Mouse (Mus musculus) left cerebral cortex, postnatal 36 days (tissue): ENCODE data around the gene Hmgn1. TPM values are rescaled to one million over a fixed set of nuclear protein-coding genes. Genes with fewer than 3 reads are reported as not detected.
"Not testable (repeated sequence)": the region's sequence is repeated elsewhere in the genome, so short reads cannot be mapped to it uniquely, and the experiment has no call there.

Experiments
- DNase-seq, 2 experiments: peaks; one replicate each; pipeline ENCODE4 v3.0.0; 2021 to 2022; ENCODE audit warnings: low spot score in 2 of 2, mixed read lengths in 1 of 2
- intact Hi-C: fragments of 180-260 bp; cut with DNase I; formaldehyde crosslinking; loops from one replicate; pipeline ENCODE4 v1.15.1; 2025
- total RNA-seq, 2 experiments: library from RNA; stranded (reverse); gene quantifications; 2 replicates each; pipeline ENCODE4 v1.2.3; 2021

Hmgn1 gene
- total RNA-seq, 2 experiments from 2014 or later, result 56.2 to 58.2 TPM

GRCm38 (mm10) chr16:96144748-96145109, 17.2 kb upstream of the Hmgn1 start:
- intact Hi-C loops, result loop anchor here (2.0 kb wide), 2 partner anchors 18 to 62 kb away; partner anchors contain the start of genes Brwd1 and Hmgn1
- not testable (repeated sequence) for DNase-seq

DNA sequence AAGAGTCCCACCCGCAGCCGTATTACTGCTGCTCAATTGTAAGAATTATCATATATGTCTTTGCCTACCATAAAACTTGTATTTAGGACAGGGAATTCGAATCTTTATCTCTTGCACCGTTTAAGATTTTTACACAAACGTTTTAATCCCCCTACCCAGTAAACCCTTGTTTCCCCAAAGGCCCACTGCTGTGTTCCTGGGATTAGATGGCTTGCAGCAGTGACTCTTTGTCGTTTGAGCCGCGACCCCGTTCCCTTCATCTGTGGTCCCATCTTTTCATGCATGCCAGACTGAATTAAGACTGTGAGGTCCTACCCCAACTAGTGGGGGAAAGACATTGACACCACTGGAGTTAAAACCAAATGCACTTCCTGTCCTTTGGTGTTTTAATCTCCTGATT, 937 bp upstream of the Hmgn1 start:
- intact Hi-C loops, result no loop called here
- no peak for DNase-seq

GRCm38 (mm10) chr16:96127288-96127656, 257 bp downstream of the Hmgn1 start:
- no peak for DNase-seq
- intact Hi-C loops, result loop anchor here (1.0 to 2.0 kb wide), 2 partner anchors 18 to 45 kb away; partner anchors contain the start of genes Brwd1 and Wrb

DNA sequence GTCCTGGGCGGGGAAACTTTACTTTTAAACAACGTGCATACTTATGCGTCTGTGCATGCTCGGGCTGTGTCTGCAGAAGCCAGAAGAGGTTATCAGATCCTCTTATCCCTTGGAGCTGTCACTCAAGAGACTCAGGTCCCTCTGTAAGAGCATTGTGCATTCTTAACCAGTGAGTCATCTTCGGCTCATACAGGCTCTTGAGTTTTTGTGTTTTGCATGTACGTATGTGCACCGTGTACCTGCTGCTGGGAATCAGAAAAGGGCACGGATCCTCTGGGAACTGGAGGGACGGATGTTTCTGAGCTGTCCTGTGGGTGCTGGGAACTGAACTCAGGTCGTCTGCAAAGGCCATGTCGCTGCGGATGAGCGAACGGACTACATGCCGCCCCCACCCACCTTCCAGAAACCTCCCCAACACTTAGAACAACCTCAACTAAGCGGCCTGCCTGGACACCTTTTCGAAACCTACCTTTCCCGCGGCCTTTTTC, 801 bp downstream of the Hmgn1 start:
- intact Hi-C loops, result loop anchor here (1.0 to 2.0 kb wide), 2 partner anchors 18 to 44 kb away; partner anchors contain the start of genes Brwd1 and Wrb
- DNase-seq, result peak in 1 of 2 experiments; percentile 26

DNA sequence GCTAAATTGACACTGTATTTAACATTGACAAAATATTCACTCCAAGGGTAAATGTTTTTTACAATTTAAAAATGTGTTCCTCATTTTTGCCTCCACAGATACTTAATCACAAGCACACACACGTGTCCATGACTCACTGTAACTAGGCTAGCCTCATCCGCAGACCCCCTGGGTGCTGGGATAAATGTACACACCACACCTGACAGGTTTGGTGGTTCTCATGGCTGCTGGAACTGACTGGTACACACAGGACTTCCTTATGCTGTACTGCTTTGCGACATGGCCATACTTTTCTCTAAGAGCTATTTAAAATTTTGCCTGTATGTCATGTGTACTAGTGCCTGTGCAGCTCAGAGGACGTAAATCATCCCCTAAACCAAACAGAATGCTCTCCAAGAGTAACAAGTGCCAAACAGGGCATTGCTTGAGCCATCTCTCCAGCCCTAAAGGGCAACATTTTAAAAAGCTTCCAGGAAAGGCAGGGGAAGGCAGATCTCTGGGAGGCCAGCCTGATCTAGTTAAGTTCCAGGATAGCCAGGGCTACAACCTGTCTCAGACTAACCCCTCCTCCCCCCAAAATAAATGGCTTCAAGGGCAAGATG, 7.4 kb downstream of the Hmgn1 start:
- intact Hi-C loops, result no loop called here

DNA sequence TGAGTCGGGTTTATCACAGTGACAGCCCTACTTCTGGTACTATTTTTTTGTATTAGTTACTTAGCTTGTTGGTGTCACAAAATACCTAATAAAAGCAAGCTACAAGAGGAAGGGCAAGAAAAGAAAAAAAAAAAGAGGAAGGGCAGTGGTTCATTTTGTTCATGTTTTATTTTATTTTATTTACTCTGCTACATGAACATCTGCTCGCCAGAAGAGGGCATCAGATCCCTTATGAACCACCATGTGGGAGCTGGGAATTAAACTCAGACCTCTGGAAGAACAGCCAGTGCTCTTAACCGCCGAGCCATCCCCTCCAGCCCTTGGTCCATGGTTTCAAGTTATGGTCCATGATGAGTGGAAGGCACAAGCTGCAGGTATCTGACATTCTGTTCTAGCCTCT, 12.8 kb downstream of the Hmgn1 start:
- intact Hi-C loops, result no loop called here
- no peak for DNase-seq

More for the DNA sequence above, 7.4 kb downstream of the Hmgn1 start:
- DNase-seq, result no peak

DNA sequence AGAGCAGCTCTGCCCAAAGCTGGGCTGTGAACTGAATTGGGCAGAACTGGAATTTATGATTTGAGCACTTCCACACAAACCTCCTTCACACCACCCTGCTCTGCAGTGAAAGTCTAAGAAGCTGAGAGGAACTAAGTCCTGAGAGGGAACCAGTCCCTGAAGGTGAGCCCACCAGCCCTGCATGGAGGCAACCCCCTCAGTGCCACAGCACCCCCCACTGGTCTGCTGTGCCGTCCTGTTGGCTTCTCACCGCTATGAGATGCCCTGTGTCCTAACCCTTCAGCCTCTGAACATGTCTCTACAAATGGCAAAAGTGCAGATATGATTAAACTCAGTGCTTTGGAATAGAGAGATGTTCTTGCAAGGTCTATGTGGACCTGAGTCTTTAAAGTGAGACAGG, 14.8 kb downstream of the Hmgn1 start:
- intact Hi-C loops, result no loop called here
- no peak for DNase-seq

DNA sequence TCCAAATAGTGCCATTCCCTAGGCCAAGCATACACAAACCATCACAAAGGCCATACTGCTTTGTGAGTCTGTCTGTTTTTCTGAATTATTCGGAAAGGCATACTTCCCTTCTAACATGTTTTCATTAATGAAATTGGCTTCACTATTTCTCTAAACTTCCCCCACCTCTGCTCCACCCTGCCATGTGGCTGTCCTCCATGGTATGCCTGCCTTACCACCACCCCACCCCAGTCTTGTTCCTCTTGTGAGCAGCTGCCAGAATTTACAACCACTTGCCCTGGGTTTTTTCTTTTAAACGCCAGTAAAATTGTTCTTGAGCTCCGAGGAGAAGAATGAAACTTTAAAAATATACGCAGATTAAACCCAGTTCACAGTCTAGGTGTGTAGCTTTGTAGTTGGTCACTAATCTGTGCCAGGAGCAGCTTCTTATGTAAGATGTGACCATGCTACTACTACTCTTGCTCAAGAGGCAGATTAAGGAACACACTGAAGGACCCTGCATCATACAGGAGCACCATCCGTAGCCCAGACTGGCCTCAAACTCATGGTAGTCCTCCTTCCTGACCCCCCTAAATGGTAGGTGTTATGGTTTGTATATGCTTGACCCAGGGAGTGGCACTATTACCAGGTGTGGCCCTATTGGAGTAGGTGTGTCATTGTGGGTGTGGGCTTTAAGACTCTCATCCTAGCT, 16.7 kb downstream of the Hmgn1 start:
- DNase-seq, result no peak
- intact Hi-C loops, result no loop called here

DNA sequence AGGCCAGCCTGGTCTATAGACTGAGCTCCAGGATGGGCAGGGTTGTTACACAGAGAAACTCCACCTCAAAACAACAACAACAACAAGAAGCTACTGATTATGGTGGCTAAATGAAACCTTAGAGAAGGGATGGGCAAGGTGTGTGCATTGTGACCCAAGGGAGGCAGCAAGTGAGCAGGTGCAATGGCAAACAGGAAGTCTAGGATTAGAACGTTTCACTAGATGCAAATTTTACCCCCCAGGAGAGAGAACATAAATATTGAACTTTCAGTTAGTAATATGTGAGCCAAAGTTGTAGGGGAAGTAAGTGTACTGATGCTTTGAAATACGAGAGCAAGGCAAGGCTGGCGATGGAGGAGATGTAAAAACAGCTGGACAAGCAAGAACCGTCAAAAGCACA, 17.9 kb downstream of the Hmgn1 start:
- intact Hi-C loops, result no loop called here
- no peak for DNase-seq

DNA sequence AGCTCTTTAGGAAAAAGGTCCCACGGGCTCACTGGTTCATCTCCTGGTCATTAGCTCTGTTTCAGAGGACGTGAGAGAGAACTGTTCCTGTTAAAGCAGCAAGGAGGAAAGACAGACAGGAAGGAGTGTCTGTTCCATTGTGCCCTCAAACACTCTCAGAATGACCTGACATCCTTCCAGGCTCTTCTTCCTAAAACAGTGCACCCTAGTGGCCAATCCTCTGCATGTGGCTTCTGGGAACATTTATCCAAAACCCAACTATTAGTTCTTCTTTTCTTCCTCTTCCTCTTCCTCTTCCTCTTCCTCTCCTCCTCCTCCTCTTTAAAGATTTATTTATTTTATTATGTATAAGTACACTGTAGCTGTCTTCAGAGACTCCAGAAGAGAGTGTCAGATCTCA, 24.5 kb downstream of the Hmgn1 start:
- intact Hi-C loops, result no loop called here
- DNase-seq, result no peak

DNA sequence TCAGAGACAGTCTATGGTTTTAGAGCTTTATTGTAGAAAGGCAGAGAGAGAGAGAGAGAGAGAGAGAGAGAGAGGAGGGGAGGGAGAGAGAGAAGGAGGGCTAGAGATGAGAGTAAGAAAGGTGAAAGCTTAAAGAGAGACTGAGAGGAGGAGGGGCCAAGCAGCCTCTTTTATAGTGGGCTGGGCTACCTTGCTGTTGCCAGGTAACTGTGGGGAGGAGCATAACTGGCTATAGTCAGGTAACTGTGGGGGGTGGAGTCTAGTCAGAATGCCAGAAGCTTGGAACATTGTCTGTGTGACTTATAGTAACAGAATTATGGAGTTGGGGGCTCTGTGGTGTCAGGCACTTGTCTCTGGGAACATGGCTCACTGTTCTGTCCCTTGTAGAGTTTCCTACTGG, 29.7 kb downstream of the Hmgn1 start:
- intact Hi-C loops, DNase-seq: not testable (repeated sequence)

GRCm38 (mm10) chr16:96095966-96096365, 31.6 kb downstream of the Hmgn1 start:
- intact Hi-C loops, result no loop called here
- no peak for DNase-seq

GRCm38 (mm10) chr16:96091515-96092504, 35.7 kb downstream of the Hmgn1 start:
- DNase-seq, result peak; percentile 18 to 20
- intact Hi-C loops, result no loop called here

DNA sequence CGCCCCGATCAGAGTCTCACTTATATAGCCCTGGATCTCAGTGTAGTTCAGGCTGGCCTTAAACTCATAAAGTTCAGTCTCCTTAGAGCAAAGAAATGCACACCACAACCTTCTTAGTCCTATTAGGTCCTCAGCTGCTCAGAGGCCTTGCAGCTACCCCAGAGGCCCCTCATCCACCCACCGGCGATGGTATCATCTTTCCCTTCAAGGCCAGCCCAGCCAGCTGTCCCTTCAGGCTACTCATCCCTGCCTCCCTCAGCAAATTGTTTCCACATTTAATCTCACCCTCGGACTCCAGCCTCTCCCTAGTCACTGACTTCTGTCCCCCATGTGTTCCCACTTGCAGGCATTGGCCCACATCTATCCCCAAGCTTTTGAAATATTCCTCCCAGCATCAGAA, 39.4 kb downstream of the Hmgn1 start:
- intact Hi-C loops, result no loop called here
- DNase-seq, result no peak

DNA sequence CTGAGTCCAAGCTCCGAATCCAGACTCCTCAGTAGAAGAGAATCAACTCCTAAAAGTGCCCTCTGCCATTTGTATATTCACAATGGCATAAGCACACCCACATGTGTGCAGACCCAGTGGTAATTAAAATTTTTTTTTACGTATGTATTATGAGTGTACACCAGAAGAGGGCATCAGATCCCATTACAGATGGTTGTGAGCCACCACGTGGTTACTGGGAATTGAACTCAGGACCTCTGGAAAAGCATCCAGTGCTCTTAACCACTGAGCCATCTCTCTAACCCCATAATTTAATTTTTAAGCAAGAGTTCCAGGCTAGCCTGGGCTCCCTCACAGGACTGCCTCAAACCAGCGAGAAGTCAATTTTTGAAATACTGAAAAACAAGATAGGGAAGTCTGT, 40.1 kb downstream of the Hmgn1 start:
- DNase-seq, result no peak
- intact Hi-C loops, result no loop called here

- intact Hi-C loops, result no loop called here
- no peak for DNase-seq
Measured at GRCm38 (mm10) chr16:96087001-96087400, 40.5 kb downstream of the Hmgn1 start.

- intact Hi-C loops, result no loop called here
- DNase-seq, result no peak
Measured at GRCm38 (mm10) chr16:96085597-96085996, 41.9 kb downstream of the Hmgn1 start.

GRCm38 (mm10) chr16:96083179-96083646, 44.3 kb downstream of the Hmgn1 start:
- DNase-seq, result peak in 1 of 2 experiments; percentile 57
- intact Hi-C loops, result loop anchor here (2.0 kb wide), 1 partner anchor 62 kb away; the partner anchor contains the start of gene Wrb

DNA sequence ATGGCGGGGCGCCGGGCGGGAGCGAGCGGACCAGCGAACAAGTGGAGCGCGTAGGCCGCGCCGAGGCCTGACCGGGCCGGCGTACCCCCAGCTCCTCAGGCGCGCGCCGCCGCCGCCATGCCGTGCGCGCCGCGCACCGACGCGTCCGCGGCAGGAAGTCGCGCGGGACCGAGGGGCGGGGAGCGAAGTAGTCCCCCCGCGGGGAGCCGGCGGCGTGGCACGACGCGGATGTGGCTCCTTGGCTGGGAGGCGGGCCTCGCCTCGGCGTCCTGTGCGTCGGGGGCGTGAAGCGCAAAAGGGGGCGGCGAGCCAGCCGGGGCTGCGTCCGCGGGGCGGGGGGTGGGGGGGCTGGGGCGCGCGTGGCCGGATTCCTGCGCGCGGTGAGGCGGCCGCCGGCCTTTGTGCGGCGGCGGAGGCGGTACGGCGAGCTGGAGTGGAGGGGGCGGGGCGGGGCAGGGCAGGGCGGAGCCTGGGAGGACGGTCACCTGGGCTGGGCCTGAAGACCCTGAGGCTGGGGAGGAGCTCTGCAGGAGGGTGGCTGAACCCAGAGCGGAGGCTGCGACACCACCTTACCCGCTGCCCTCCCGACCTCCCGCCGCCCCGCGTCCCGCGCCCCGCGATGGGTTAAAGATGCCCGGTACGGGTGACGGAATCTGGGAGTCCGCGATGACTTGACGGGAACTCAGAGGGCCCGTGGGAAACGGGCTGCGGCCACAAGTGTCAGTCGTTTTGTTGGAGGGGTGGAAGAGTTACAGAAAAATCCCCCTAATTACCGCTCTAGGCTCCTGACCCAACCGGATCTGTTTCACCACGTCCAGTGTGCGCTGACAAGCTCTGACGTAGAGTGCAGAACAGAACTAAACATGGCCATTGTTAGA, 45.0 kb downstream of the Hmgn1 start, which contains the start of gene Brwd1:
Gene Brwd1 (minus strand): TSS at position 226 of the 878 bp plus-strand sequence.
- DNase-seq, result peak; percentile 89 to 93
- intact Hi-C loops, result loop anchor here (1.0 to 2.0 kb wide), 2 partner anchors 45 to 62 kb away; partner anchors contain the start of genes Hmgn1 and Wrb
